Mouse (Mus musculus): ENCODE measurements around the gene Sptbn1.

GRCm38 (mm10) chr11:30129339-30129738 lies 138.6 kb downstream of the Sptbn1 start:
- TF ChIP-seq CTCF (IDR thresholded peaks at IDR 0.05; ENCODE audit: low read depth): no peak
- no peak for TF ChIP-seq EP300 (IDR thresholded peaks at IDR 0.05; ENCODE audit: low read depth)
